In genomic region chr1:130716513-130717290, GRCm38 (mm10) we compare ENCODE assay signal across 8 mouse cellular contexts. TPM values are rescaled to one million over a fixed set of nuclear protein-coding genes. Genes with fewer than 3 reads are reported as not detected.
DNase-seq lines count a peak whose midpoint lies in the region; ATAC-seq lines count a peak whose summit lies in the region.

No protein-coding gene starts in this region.

- peak overlapping the region; percentile 90 for H3K27ac ChIP-seq in liver, embryonic 16.5 days (ENCODE audit: low read length)

- no peaks in the 10 kb centered on the region for H3K9me3 ChIP-seq in liver, embryonic 16.5 days (replicated peaks; ENCODE audit: control insufficient read depth, low read length)

- peak; percentile 3 for ATAC-seq in liver, embryonic 16.5 days (ENCODE audit: low read depth)
- ATAC-seq in activated CD4-positive, CD25-positive, alpha-beta regulatory T cell, adult 4 months = no peak

- DNase-seq in 3134 (ENCODE audit: extremely low read depth, insufficient read length, low spot score) (peak; percentile 90), A20 (ENCODE audit: low read depth, low spot score) (peak; percentile 68)
- peak; percentile 53 for DNase-seq in c-Kit-positive CD71-positive TER-119-positive erythroid progenitor cells, embryonic 14.5 days (ENCODE audit: low spot score)
- peak; percentile 7 to 31 for DNase-seq in gastrocnemius, adult 8-10 months (ENCODE audit: low spot score in 2 of 2)
- DNase-seq in kidney, postnatal 4 days = peak; percentile 59 to 75
- peak; percentile 39 for DNase-seq in right cerebral cortex, adult 18-20 months

- H3K4me1 ChIP-seq in liver, embryonic 16.5 days (ENCODE audit: control insufficient read depth, low read depth, low read length) = peaks cover 15% of the 10 kb centered on the region

- H3K9ac ChIP-seq in liver, embryonic 16.5 days (ENCODE audit: low read depth, low read length) = peak overlapping the region; percentile 94

- WGBS in liver, embryonic 16.5 days (ENCODE audit: insufficient replicate concordance) = 0% methylated on average over 42 of the region's 42 CpGs

- H3K4me2 ChIP-seq in liver, embryonic 16.5 days (ENCODE audit: low read depth, low read length) = peak overlapping the region; percentile 89

- H3K4me3 ChIP-seq in liver, embryonic 16.5 days (ENCODE audit: low read depth, low read length) = peak overlapping the region; percentile 99

- no peaks in the 10 kb centered on the region for H3K27me3 ChIP-seq in liver, embryonic 16.5 days (ENCODE audit: control insufficient read depth, insufficient read depth, low read depth, low read length)

- H3K36me3 ChIP-seq in liver, embryonic 16.5 days (ENCODE audit: control insufficient read depth, insufficient read depth) = peaks cover 9% of the 10 kb centered on the region

RNA-seq across cellular contexts. Expression of gene Yod1, which starts 0.4 kb away (rescaled TPM):
- 1 to 10 TPM; 2.9 to 4.0 (median 3.4) TPM for total RNA-seq in gastrocnemius, adult 8-10 months (2022)
- polyA plus RNA-seq in liver, embryonic 16.5 days (2015; fragmentation: Nextera tagmentation; extraction: Ambion mirVana) = 40.7 and 43.1 TPM in 2 replicates
- 10 to 100 TPM; 19.3 to 20.3 TPM for polyA plus RNA-seq in activated CD4-positive, CD25-positive, alpha-beta regulatory T cell, adult 4 months (2017; shearing (Covaris generic))

RNA-seq across cellular contexts. Expression of gene Gm29427, which starts 1.1 kb away (rescaled TPM):
- total RNA-seq in gastrocnemius, adult 8-10 months (2022) = not detected
- not detected in 2 replicates for polyA plus RNA-seq in liver, embryonic 16.5 days (2015; fragmentation: Nextera tagmentation; extraction: Ambion mirVana)
- polyA plus RNA-seq in activated CD4-positive, CD25-positive, alpha-beta regulatory T cell, adult 4 months (2017; shearing (Covaris generic)) = not detected

RNA-seq across cellular contexts. Expression of gene Pfkfb2, which starts 12.4 kb away (rescaled TPM):
- total RNA-seq in gastrocnemius, adult 8-10 months (2022) = 10 to 100 TPM in 3 of 4 experiments, 1 to 10 TPM in 1; 9.6 to 15.0 (median 11.7) TPM
- 5.1 and 5.2 TPM in 2 replicates for polyA plus RNA-seq in liver, embryonic 16.5 days (2015; fragmentation: Nextera tagmentation; extraction: Ambion mirVana)
- 1 to 10 TPM; 2.7 to 3.9 TPM for polyA plus RNA-seq in activated CD4-positive, CD25-positive, alpha-beta regulatory T cell, adult 4 months (2017; shearing (Covaris generic))

RNA-seq across cellular contexts. Expression of gene AA986860, which starts 15.1 kb away (rescaled TPM):
- under 1 TPM in 3 of 4 experiments, not detected in 1; 0.09 to 0.22 (median 0.11) TPM for total RNA-seq in gastrocnemius, adult 8-10 months (2022)
- polyA plus RNA-seq in liver, embryonic 16.5 days (2015; fragmentation: Nextera tagmentation; extraction: Ambion mirVana) = 6.2 and 7.3 TPM in 2 replicates
- polyA plus RNA-seq in activated CD4-positive, CD25-positive, alpha-beta regulatory T cell, adult 4 months (2017; shearing (Covaris generic)) = under 1 TPM; 0.25 to 0.34 TPM

RNA-seq across cellular contexts. Expression of gene C4bp, which starts 55.3 kb away (rescaled TPM):
- not detected for total RNA-seq in gastrocnemius, adult 8-10 months (2022)
- 5.2 and 5.3 TPM in 2 replicates for polyA plus RNA-seq in liver, embryonic 16.5 days (2015; fragmentation: Nextera tagmentation; extraction: Ambion mirVana)
- not detected for polyA plus RNA-seq in activated CD4-positive, CD25-positive, alpha-beta regulatory T cell, adult 4 months (2017; shearing (Covaris generic))

Comparison
In these comparisons a context has a peak if more than half of its experiments do, and no peak if none do; other contexts are left out.
1. DNase-seq: peak in every context shown above with its lines; median percentile 90 in 3134; 68 in A20; 67 in kidney, postnatal 4 days; 53 in c-Kit-positive CD71-positive TER-119-positive erythroid progenitor cells, embryonic 14.5 days; 39 in right cerebral cortex, adult 18-20 months; 19 in gastrocnemius, adult 8-10 months.